Mouse (Mus musculus) mesoderm, embryonic 11.5 days (tissue): ENCODE results near the gene Gm14862.

Source experiments
- DNase-seq: peaks from one replicate; pipeline ENCODE4 v3.0.0-alpha.2; 2012; ENCODE audit warnings: low read depth, low spot score

The Gm14862 gene

GRCm38 (mm10) chrX:9222412-9223221, 34.1 kb downstream of the Gm14862 start:
- no peak for DNase-seq

DNA sequence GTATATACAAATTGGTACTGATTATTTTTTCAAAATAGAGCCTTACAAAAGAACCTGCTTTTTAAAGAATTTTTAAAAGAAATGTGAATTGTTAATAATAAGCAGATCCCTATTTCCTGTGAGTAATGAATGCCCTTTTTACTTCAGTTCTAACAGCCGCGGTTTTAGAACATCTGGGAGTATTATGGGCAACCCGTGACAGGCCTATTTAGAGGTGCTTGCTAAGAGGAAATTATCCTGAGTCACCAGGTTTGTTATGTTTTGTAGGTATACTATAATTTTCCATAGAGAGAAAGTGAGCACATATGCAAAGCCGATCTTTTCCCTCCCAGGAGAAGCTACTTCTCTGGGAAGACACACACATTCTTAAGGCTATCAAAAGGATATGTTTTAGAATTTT, 35.0 kb downstream of the Gm14862 start:
- no peak for DNase-seq

DNA sequence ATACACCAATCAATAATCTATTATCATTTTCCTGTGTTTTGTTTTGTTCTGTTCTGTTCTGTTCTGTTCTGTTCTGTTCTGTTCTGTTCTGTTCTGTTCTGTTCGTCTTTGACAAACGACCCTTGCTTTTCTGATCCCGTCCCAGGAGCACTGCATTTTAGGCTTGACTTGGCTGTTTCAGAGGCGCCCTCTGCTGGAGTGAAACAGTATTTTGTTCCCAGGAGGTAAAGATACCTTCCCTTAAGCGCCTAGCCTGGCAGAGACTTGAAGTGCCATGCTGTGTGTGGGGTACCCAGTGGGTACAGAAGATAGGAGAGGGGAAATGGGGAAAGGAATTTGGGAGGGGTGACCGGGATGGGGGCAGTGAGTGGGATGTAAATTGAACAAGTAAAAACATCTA, 35.5 kb downstream of the Gm14862 start:
- peak; percentile 44 for DNase-seq

DNA sequence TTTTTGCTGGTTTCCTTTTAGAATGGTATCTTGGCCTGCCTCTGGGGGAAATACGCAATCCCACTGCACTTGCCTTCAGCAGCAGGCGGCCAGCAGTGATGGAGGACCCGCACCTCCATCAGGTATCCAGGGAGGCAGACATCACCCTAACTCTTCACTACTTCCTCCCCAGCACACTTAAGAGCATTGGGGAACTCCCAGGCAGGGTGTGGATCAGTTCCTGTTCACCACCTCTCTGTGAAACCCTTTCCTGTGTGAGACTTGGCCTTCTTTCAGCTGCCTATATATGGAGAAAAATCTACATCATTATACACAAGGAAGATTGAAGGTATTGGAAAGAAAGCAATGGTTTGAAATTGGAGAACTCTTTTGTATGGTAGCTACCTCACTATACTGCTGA, 37.1 kb downstream of the Gm14862 start:
- DNase-seq = no peak

DNA sequence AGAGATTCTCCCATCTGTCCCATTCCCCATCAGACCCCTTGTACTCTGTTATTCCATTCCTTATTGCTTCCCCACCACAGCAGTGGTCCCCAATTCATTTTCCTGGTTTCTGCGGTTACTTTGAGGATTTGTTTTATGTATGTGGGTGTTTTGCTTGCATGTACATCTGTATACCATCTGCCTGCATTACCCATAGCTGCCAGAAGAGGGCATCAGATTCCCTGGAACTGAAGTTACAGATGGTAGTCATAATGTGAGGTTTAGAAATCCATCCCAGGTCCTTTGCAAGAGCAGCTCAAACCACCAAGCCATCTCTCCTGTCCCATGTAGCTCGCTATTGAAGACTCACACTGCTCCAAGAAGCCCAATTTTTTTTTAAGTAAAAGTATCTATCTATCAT, 40.5 kb downstream of the Gm14862 start:
- peak; percentile 11 for DNase-seq

- DNase-seq = no peak
Observed at GRCm38 (mm10) chrX:9205121-9205520, 51.6 kb downstream of the Gm14862 start.

- DNase-seq = no peak
Observed at GRCm38 (mm10) chrX:9202781-9203405, 53.8 kb downstream of the Gm14862 start.

DNA sequence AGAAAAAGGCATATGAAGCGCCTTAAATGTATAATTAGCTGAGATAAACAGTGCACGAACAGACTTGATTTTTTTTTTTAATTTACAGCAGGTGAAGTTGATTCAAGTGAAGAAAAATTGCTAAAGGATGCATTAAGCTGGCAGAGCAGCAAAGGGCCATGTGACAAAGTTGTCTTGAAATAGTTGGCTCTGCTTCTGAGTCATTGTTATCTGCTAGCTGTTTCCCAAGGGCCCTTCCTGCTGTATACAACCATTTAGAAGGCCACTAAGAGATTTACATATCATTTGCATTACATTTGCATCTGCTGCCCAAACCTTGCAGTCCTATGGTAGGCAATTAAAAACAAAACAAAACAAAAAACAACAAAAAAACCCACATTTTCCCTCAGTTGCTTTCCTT, 54.7 kb downstream of the Gm14862 start:
- no peak for DNase-seq
